Mouse (Mus musculus): ENCODE results near the gene Akap3. TPM values are rescaled to one million over a fixed set of nuclear protein-coding genes. Genes with fewer than 3 reads are reported as not detected.
A peak's percentile ranks its signal among the peaks of the same experiment; 100 is the strongest.

Gene Akap3
- not detected in 2 replicates for polyA plus RNA-seq (2011; ENCODE audit: insufficient read length, low read depth, missing spikeins)

DNA sequence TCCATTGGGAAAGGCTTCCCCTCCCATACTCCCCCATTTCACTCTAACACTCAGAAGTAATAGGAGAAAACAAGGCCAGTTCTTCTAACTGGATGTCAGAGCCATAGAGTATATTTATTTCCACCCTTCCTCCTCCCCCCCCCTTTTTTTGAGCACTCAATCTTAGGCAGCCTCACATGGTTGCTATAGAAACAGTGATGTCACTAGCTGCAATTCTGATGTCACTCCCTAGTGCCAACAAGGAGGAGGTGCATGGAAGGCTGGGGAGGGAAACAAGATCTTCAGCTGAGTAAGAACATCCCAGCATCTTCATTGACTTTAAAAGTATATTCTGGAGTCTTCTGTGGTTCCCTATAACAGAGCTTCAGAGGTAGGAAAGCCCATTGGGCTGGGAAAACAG, at the start of gene Akap3:
Akap3 (plus strand) TSS at position 218 of the 400 bp plus-strand sequence.
- TF ChIP-seq CTCF (IDR thresholded peaks at IDR 0.05; ENCODE audit: borderline replicate concordance, insufficient read depth, low read length) (no peak), POLR2A (IDR thresholded peaks at IDR 0.05; ENCODE audit: low read depth, low read length) (no peak)
- Histone ChIP-seq H3K4me3 (ENCODE audit: insufficient read depth, low read length) (no peak within 1 kb of the TSS), H3K27ac (ENCODE audit: insufficient read depth, low read length) (no peak within 1 kb of the TSS), H3K4me1 (ENCODE audit: control insufficient read depth, insufficient read depth, low read length) (0 out of 2 replicates have a peak, but pooled peaks cover 2% of the 10 kb centered on the region)

DNA sequence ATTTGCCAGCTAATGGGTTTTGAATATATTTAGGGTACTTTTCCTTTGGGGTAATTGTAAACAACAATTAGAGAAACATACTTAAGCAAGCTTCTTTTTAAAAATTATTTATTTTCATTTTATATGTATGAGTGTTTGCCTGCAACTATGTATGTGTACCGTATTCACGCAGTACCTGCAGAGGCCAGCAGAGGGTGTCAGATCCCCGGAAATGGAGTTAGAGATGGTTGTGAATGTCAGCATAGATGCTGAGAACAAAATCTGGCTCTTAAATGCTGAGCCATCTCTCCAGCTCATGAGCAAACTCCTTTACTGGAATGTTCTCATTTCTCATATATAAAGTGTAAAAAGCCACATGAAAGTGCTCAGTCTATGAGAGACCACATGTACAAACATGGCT, 46.1 kb upstream of the Akap3 start:
- Histone ChIP-seq H3K27ac (ENCODE audit: insufficient read depth, low read length) (no peak overlapping the region), H3K4me3 (ENCODE audit: insufficient read depth, low read length) (no peak overlapping the region), H3K4me1 (ENCODE audit: control insufficient read depth, insufficient read depth, low read length) (no peaks in the 10 kb centered on the region)
- no peak for TF ChIP-seq POLR2A (IDR thresholded peaks at IDR 0.05; ENCODE audit: low read depth, low read length)
- no peak for TF ChIP-seq CTCF (IDR thresholded peaks at IDR 0.05; ENCODE audit: borderline replicate concordance, insufficient read depth, low read length)

DNA sequence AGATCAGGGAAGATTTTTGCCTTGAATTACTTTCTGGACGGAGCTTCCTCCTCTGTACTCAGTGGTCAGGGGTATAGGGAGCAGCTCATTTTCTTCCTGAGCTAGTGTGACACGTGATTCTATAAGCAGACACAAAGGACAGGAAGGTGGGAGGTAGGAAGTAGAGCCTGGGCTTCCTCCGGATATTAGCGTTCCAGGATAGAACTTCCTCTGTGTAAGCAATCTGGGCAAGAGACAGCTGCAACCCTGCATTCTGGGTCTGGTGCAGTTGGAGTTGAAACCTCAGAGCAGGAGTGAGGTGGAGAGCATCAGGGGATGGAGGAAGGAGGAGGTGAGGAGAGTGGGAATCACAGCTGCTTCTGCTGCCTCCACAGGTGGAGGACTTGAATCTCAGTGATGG, 44.8 kb upstream of the Akap3 start:
- TF ChIP-seq CTCF (IDR thresholded peaks at IDR 0.05; ENCODE audit: borderline replicate concordance, insufficient read depth, low read length), result no peak
- no peaks in the 10 kb centered on the region for H3K4me1 ChIP-seq (ENCODE audit: control insufficient read depth, insufficient read depth, low read length)
- no peak overlapping the region for H3K27ac ChIP-seq (ENCODE audit: insufficient read depth, low read length)
- no peak overlapping the region for H3K4me3 ChIP-seq (ENCODE audit: insufficient read depth, low read length)

DNA sequence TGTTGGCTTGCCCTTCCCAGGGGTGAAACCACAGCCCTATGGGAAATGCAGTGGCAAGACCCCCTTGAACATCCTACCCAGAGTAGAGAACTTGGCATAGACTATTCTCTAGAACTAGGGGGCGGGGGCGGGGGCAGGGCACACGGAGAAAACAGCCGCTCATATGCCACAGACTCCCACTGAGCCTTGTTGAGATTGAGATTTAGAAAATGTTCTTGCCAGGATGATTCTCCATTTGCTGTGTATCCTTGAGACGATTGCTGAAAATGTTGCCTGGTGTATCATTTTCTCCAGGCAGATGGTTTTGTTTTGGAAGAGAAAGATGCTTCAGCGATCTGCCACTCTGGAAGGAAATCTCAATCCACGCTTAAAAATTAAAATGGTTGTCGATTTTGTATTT, 44.3 kb upstream of the Akap3 start:
- Histone ChIP-seq H3K27ac (ENCODE audit: insufficient read depth, low read length) (no peak overlapping the region), H3K4me3 (ENCODE audit: insufficient read depth, low read length) (no peak overlapping the region), H3K4me1 (ENCODE audit: control insufficient read depth, insufficient read depth, low read length) (no peaks in the 10 kb centered on the region)
- no peak for TF ChIP-seq CTCF (IDR thresholded peaks at IDR 0.05; ENCODE audit: borderline replicate concordance, insufficient read depth, low read length)
- TF ChIP-seq POLR2A (IDR thresholded peaks at IDR 0.05; ENCODE audit: low read depth, low read length), result no peak

DNA sequence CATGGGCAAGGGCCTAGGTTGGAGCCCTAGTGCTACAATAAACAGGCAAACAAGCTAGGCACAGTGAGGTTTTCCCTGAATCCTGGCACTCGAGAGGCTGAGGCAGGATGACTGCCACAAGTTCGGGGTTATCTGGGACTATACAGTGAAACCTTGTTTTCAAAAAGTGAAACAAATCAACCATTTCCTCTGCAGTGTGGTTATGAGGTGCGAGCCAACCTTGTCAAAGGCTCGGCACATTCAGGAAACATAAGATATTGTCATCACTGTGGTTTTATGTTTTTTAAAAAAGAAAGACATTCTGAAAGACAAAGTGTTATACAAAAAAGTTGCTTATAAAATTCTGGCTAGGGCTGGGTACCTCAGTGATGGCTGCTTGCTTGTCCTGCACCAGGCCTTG, 41.4 kb upstream of the Akap3 start:
- H3K4me1 ChIP-seq (ENCODE audit: control insufficient read depth, insufficient read depth, low read length), result no peaks in the 10 kb centered on the region
- no peak overlapping the region for H3K27ac ChIP-seq (ENCODE audit: insufficient read depth, low read length)
- no peak overlapping the region for H3K4me3 ChIP-seq (ENCODE audit: insufficient read depth, low read length)
- TF ChIP-seq CTCF (IDR thresholded peaks at IDR 0.05; ENCODE audit: borderline replicate concordance, insufficient read depth, low read length) (no peak), POLR2A (IDR thresholded peaks at IDR 0.05; ENCODE audit: low read depth, low read length) (no peak)

DNA sequence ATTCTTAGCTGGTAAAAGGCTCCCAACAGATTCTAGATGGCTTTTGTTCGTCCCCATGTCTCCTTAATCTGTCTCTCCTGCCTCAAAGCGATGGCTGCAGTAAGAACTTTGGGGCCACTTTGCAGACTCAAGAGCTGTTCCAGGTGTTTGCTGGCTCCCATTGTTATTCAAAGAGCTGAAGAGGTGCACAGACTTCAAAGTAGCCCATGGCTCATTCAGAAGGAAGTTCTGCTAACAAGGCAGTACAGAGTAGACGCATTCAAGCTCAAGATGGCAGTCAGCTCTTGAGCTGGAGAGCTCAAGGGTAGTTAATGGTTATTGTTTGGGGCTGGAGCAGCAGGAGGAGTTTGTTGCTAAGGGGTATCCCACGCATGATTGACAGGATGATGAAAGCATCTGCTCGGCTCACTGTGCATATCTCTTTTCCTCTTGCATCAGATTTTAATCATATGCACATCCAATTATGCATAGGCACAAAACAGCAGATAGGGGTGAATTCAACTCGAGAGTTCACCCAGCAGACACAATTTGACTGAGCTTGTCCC, 37.6 kb upstream of the Akap3 start:
- no peaks in the 10 kb centered on the region for H3K4me1 ChIP-seq (ENCODE audit: control insufficient read depth, insufficient read depth, low read length)
- no peak overlapping the region for H3K4me3 ChIP-seq (ENCODE audit: insufficient read depth, low read length)
- TF ChIP-seq CTCF (IDR thresholded peaks at IDR 0.05; ENCODE audit: borderline replicate concordance, insufficient read depth, low read length) (no peak), POLR2A (IDR thresholded peaks at IDR 0.05; ENCODE audit: low read depth, low read length) (no peak)
- no peak overlapping the region for H3K27ac ChIP-seq (ENCODE audit: insufficient read depth, low read length)

DNA sequence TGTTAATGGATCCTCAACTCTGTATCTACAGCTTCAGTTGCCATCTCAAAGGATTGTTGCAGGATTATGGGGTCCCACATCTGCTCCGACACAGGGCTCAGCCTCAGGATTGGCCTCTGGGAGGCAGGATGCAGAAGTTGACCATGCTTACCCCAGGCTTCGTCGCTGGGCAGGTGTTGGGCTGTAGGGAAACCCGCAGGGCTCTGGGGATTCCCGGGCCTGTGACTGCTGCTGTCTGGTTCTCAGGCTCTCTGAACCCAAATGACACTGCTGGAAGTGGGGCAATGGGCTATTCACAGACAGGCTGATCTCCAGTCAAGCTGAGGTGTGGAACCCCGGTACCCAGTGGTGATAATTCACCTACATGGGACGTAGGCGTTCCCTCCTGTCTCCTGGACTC, 36.6 kb upstream of the Akap3 start:
- TF ChIP-seq CTCF (IDR thresholded peaks at IDR 0.05; ENCODE audit: borderline replicate concordance, insufficient read depth, low read length), result no peak
- no peak for TF ChIP-seq POLR2A (IDR thresholded peaks at IDR 0.05; ENCODE audit: low read depth, low read length)
- H3K27ac ChIP-seq (ENCODE audit: insufficient read depth, low read length), result no peak overlapping the region
- H3K4me1 ChIP-seq (ENCODE audit: control insufficient read depth, insufficient read depth, low read length), result no peaks in the 10 kb centered on the region
- H3K4me3 ChIP-seq (ENCODE audit: insufficient read depth, low read length), result no peak overlapping the region

DNA sequence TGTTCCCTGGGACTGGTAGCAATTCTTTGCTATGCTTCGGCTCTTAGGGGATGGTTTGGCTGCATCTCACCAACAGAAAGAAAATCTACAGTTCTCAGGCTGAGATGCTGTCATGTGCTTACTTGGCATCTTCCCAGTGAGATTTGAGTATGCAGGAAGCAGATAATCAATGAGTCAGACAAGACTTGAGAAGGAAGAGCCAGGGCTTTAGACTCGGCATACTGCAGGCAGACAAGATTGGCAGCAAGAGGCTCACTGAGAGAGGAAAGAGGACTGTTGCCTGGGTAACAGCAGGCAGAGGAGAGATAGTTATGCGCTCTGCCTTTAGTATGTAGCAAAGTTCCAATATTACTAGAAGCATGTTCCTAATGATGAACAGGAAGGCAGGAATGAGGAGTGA, 29.8 kb upstream of the Akap3 start:
- Histone ChIP-seq H3K4me1 (ENCODE audit: control insufficient read depth, insufficient read depth, low read length) (no peaks in the 10 kb centered on the region), H3K4me3 (ENCODE audit: insufficient read depth, low read length) (no peak overlapping the region), H3K27ac (ENCODE audit: insufficient read depth, low read length) (no peak overlapping the region)
- TF ChIP-seq CTCF (IDR thresholded peaks at IDR 0.05; ENCODE audit: borderline replicate concordance, insufficient read depth, low read length) (no peak), POLR2A (IDR thresholded peaks at IDR 0.05; ENCODE audit: low read depth, low read length) (no peak)

DNA sequence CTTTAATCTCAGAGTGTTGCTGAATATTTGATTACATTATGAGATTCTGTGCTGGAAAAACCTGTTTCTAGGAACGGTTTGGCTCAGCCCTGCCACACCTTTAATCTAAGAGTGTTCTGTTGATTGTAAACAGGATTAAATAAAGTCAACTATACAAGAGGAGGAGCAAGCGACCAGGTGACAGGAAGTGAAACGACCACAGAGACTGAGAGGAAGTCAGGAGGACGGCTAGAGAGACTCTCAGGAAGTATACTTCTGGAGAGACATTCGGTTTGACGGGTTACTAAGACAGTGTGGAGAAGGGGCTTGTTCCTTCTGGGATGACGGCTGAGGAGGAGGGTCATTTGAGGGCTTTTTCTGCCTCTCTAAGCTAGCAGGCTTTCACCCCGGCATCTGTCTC, 16.3 kb upstream of the Akap3 start:
- no peak for TF ChIP-seq CTCF (IDR thresholded peaks at IDR 0.05; ENCODE audit: borderline replicate concordance, insufficient read depth, low read length)
- H3K4me1 ChIP-seq (ENCODE audit: control insufficient read depth, insufficient read depth, low read length), result no peaks in the 10 kb centered on the region
- H3K4me3 ChIP-seq (ENCODE audit: insufficient read depth, low read length), result no peak overlapping the region
- H3K27ac ChIP-seq (ENCODE audit: insufficient read depth, low read length), result no peak overlapping the region

DNA sequence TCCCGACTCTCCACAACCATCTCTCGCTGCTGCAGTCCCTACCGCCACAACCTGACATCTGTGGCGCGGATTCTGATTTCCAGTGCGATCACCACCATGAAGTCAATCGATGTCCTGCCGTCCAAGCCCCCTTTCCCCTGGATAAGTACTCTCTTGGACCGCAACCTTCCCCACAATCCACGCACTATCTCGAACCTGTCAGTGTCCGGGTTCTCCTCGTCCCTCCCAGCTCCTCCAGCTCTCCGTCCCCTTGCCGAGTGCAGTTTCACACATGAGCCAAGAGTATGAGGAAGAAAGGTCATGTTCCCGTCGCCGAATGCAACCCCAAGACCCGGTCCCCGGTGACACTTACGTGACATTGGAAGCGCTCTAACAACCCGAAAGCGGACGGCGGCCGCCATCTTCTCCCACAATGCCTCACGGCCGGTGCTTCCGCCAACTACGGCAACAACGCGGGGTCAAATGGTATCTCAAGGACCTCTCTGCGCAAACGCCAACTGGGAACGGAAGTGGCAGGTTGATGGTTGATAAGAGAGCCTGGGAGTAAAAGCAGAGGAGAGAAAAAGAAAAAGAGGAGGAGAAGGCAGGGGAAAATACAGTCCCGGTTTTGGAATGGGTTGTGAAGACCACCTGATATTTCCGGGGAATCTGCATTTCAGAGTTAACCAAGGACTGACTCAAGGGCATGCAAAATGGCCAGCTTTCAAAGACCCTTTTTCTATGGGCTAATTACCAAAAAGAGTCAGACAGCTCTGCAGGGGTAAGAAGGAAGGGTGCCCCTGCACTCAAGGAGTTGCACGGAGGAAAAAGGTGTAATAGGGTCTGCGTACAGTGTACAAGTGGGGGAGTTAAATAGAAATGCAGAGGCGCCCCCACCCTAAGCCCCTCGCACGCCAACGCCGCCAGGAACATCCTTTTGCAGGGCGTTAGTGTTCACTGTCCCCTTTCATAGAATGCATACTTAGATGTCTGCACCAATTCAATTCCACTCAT, 3.9 kb upstream of the Akap3 start, which contains the start of gene Ndufa9:
Ndufa9 (minus strand) TSS at position 425 of the 993 bp plus-strand sequence.
- H3K4me3 ChIP-seq (ENCODE audit: insufficient read depth, low read length), result peak within 1 kb of the TSS; percentile 93
- H3K27ac ChIP-seq (ENCODE audit: insufficient read depth, low read length), result no peak within 1 kb of the TSS
- peak; percentile 78 for TF ChIP-seq POLR2A (IDR thresholded peaks at IDR 0.05; ENCODE audit: low read depth, low read length)
- no peak for TF ChIP-seq CTCF (IDR thresholded peaks at IDR 0.05; ENCODE audit: borderline replicate concordance, insufficient read depth, low read length)
- H3K4me1 ChIP-seq (ENCODE audit: control insufficient read depth, insufficient read depth, low read length), result 0 out of 2 replicates have a peak, but pooled peaks cover 4% of the 10 kb centered on the region

All from embryonic fibroblast, embryonic 13.5 days (primary cell).